Mouse (Mus musculus) heart, adult 2 months (tissue): ENCODE measurements at regions not wholly inside any gene's neighbourhood (a gene's known extent, or its start where the extent isn't known, plus 50 kb on each side); places are given as distances from the start of the nearest gene placed in this dataset.

ENCODE experiments used
- DNase-seq, 2 experiments: peaks; one replicate each; pipeline ENCODE4 v3.0.0; 2021
- H3K27ac ChIP-seq: fragments of 200-600 bp; 2 replicates; pipeline ENCODE4 v1.8.1; 2022
- H3K27me3 ChIP-seq: fragments of 200-500 bp; 2 replicates; pipeline ENCODE4 v1.6.1; 2012; ENCODE audit warnings: mild to moderate bottlenecking, low read length, inconsistent platforms, mixed read lengths; ENCODE audit not compliant: control insufficient read depth, insufficient read depth
- H3K36me3 ChIP-seq: fragments of 200-500 bp; 2 replicates; pipeline ENCODE4 v1.6.1; 2012; ENCODE audit warnings: low read length, inconsistent platforms; ENCODE audit not compliant: control insufficient read depth, insufficient read depth
- H3K4me1 ChIP-seq: fragments of 200-500 bp; 2 replicates; pipeline ENCODE4 v1.6.1; 2011; ENCODE audit warnings: low read length; ENCODE audit not compliant: control insufficient read depth, insufficient read depth
- H3K4me3 ChIP-seq: fragments of 200-600 bp; 2 replicates; pipeline ENCODE4 v1.8.1; 2022
- H3K79me2 ChIP-seq: fragments of 200-500 bp; replicated peaks from 2 replicates; pipeline ENCODE4 v1.6.1; 2012; ENCODE audit warnings: mild to moderate bottlenecking, inconsistent platforms, low read length, moderate library complexity, mixed read lengths; ENCODE audit not compliant: control insufficient read depth, insufficient read depth
- H3K9ac ChIP-seq: fragments of 200-500 bp; 2 replicates; pipeline ENCODE4 v1.6.1; 2012; ENCODE audit warnings: low read depth, mild to moderate bottlenecking, control low read depth, inconsistent platforms, low read length, mixed read lengths
- CTCF ChIP-seq: fragments of 200-600 bp; IDR thresholded peaks from 2 replicates; pipeline ENCODE4 v1.8.1; 2022; ENCODE audit warnings: antibody characterized with exemption, mild to moderate bottlenecking, moderate library complexity
- EP300 ChIP-seq: fragments of 200-500 bp; IDR thresholded peaks from 2 replicates; pipeline ENCODE4 v1.6.1; 2011; ENCODE audit warnings: low read depth, low read length, control low read depth; ENCODE audit not compliant: insufficient read depth
- POLR2A ChIP-seq: fragments of 200-500 bp; IDR thresholded peaks from 2 replicates; pipeline ENCODE4 v1.6.1; 2011; ENCODE audit warnings: mild to moderate bottlenecking, low read depth, low read length, control low read depth; ENCODE audit not compliant: insufficient read depth
- WGBS: fragments of 180-500 bp; shearing (Covaris S2); methylation state at CpG from one replicate; pipeline ENCODE4 v1.1.7; 2018; 5-methylcytosine and 5-hydroxymethylcytosine counted together
- intact Hi-C: fragments of 180-260 bp; cut with DNase I; formaldehyde crosslinking; loops from one replicate; pipeline ENCODE4 v1.15.1; 2025

DNA sequence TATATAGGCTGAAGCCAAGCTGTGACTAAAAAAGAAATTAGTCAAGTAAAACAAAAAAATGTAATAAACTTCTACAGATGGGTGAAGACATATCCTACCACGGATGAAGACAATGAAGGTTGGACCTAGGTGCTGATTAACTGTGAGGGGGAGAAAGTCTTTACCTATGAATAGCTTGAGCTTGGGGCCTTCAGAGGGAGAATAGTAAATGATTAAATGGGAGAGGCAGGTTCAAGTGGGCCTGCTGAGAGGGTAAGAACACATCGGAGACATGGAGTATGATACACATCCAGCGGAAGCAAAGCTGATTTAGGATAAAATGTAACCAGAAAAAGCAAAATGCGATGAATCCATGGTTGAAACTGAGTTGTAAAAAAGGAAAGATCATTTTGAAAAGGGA lies 197.9 kb upstream of the Robo2 start:
- Histone ChIP-seq H3K27ac (no peak overlapping the region), H3K4me3 (no peak overlapping the region), H3K4me1 (no peaks in the 10 kb centered on the region), H3K9ac (no peak overlapping the region), H3K79me2 (no peaks in the 10 kb centered on the region), H3K27me3 (no peaks in the 10 kb centered on the region), H3K36me3 (no peaks in the 10 kb centered on the region)
- intact Hi-C loops, result no loop called here
- 79% methylated on average over 4 of the region's 4 CpGs for WGBS
- no peak for DNase-seq
- TF ChIP-seq CTCF (no peak), EP300 (no peak), POLR2A (no peak)

DNA sequence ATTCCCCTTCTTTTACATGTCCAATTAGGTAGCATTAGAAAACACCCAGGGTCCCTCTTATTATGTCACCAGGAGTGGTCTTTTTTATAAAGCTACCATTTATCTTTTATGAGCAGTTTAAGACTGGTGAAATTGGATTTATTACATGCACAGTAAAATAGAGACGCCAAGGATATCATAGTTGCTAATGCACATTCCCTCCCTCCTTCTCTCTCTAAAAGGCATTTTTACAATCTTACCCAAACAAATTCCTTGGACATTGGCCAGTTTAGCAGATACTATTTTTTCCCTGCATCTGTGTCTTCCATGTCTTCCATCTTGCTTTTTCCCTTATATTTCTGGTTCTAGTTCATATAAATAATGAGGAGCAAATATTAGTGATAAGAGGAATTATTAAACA lies 186.7 kb upstream of the Robo2 start:
- H3K36me3 ChIP-seq, result no peaks in the 10 kb centered on the region
- H3K27ac ChIP-seq, result no peak overlapping the region
- TF ChIP-seq POLR2A (no peak), CTCF (no peak), EP300 (no peak)
- no peak overlapping the region for H3K9ac ChIP-seq
- H3K4me1 ChIP-seq, result no peaks in the 10 kb centered on the region
- H3K79me2 ChIP-seq, result no peaks in the 10 kb centered on the region
- no peak for DNase-seq
- intact Hi-C loops, result no loop called here
- WGBS, result 42% methylated on average over 1 of the region's 1 CpGs
- no peaks in the 10 kb centered on the region for H3K27me3 ChIP-seq
- no peak overlapping the region for H3K4me3 ChIP-seq

DNA sequence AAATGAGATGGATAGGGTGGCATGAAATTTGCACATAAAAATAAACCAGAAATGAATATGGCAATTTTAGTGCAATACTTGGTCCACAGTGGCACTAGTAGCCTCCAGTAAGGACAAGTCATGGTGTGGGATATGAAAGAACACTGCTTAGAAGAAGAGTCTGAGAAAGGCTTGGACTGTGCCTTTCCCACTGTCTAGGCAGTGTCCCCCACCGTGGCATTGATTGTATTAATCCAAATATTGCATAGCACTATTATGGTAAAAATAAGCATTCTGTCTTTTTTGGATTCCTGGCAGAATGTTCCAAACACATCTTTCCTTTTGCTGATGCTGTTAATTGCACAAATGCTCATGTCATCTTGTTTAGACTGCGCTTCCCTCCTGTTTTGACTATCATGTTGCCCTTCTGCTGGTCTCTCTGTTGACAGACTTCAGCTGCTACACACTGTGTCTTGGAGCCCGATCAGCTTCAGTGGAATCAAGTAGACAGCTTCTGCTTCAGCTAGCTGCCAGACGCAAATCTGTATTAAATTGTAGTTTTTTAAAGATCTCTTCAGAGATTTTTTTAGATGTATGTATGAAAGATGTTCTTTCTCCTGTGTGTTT lies 186.2 kb upstream of the Robo2 start:
- Histone ChIP-seq H3K4me1 (no peaks in the 10 kb centered on the region), H3K79me2 (no peaks in the 10 kb centered on the region), H3K27me3 (no peaks in the 10 kb centered on the region), H3K36me3 (no peaks in the 10 kb centered on the region), H3K4me3 (no peak overlapping the region), H3K27ac (no peak overlapping the region), H3K9ac (no peak overlapping the region)
- DNase-seq, result no peak
- no peak for TF ChIP-seq POLR2A
- no peak for TF ChIP-seq EP300
- intact Hi-C loops, result no loop called here
- 67% methylated on average over 4 of the region's 4 CpGs for WGBS

DNA sequence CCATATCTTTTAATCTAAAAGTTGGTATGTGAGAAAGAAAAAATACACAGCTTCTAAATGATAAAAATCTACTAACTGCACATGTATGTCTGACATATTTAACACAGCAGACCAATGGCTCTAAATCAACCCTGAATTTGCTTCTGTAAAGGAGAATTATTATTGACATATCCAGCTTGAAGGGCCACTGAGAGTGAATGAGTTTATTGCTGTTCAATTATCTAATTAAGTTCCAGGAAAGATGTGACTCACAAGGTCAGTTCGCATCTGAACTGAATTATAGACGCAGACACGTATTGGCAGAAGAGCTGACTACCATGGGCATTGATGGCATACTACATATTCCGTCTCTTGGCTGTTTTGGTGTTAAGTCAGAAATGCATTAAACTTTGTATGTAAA lies 180.3 kb upstream of the Robo2 start:
- Histone ChIP-seq H3K9ac (no peak overlapping the region), H3K27ac (no peak overlapping the region), H3K27me3 (no peaks in the 10 kb centered on the region), H3K4me3 (no peak overlapping the region), H3K79me2 (no peaks in the 10 kb centered on the region), H3K36me3 (no peaks in the 10 kb centered on the region), H3K4me1 (no peaks in the 10 kb centered on the region)
- no peak for DNase-seq
- WGBS, result 85% methylated on average over 4 of the region's 4 CpGs
- no peak for TF ChIP-seq POLR2A
- TF ChIP-seq EP300, result no peak
- TF ChIP-seq CTCF, result no peak
- intact Hi-C loops, result no loop called here

DNA sequence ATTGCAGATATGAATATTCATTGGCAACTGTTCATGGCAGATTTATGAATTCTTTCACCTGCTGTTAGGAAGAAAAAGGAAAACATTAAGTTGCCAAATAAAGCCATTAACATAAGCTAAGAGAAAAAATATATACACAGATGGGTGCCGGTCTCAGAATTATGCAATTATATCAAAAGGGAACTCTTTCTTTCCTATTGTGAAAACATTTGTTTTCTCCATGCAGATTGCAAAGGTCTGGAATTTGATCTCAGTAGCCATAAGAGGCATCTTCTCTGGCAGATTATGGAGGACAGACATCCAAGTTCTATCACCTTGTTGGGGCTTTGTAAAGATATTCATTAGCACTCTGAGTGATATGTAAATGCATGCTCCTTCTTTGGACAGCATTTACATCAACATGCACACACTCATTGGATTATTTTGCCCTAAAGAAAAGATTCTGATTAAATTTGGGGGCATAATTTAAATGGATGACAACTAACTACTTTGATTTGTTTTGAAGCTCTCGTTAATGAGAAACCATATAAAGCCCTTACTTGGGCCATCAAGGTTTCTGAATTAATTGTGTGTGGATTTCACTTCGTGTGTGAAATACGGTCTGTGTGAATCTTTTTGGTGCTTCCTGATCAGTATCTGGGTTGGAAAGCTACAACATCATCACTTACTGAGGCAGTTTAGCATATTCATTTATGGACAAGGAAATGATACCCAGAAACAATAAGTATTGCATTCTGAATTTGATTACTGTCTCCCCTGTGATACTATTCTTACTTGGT lies 171.2 kb upstream of the Robo2 start:
- no peaks in the 10 kb centered on the region for H3K79me2 ChIP-seq
- no peak overlapping the region for H3K9ac ChIP-seq
- H3K27me3 ChIP-seq, result no peaks in the 10 kb centered on the region
- no peaks in the 10 kb centered on the region for H3K4me1 ChIP-seq
- intact Hi-C loops, result no loop called here
- no peak overlapping the region for H3K27ac ChIP-seq
- 80% methylated on average over 4 of the region's 4 CpGs for WGBS
- no peak overlapping the region for H3K4me3 ChIP-seq
- TF ChIP-seq EP300 (no peak), CTCF (no peak), POLR2A (no peak)
- H3K36me3 ChIP-seq, result no peaks in the 10 kb centered on the region
- DNase-seq, result no peak

DNA sequence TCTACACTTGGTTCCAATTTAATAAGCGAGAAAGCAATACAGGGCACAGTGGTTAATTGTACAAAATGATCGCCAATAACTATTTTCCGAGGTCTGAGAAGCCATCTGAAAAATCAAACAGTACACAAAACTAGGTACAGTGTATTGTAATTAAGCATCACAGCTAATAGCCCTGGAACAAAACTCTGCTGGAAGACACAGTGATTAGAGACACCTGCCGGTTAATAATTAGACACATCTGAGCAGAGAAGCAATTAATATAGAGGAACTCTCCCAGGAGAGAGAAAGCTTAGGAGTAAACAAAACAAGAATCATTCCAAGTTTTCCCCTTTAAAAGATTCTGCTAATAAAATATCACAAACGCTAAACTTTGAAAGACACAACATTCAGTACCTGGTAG lies 136.7 kb upstream of the Robo2 start:
- TF ChIP-seq POLR2A (no peak), EP300 (no peak), CTCF (no peak)
- DNase-seq, result no peak
- no peaks in the 10 kb centered on the region for H3K27me3 ChIP-seq
- no peak overlapping the region for H3K9ac ChIP-seq
- no peaks in the 10 kb centered on the region for H3K36me3 ChIP-seq
- WGBS, result 88% methylated on average over 5 of the region's 5 CpGs
- no peak overlapping the region for H3K27ac ChIP-seq
- no peak overlapping the region for H3K4me3 ChIP-seq
- intact Hi-C loops, result no loop called here
- H3K4me1 ChIP-seq, result no peaks in the 10 kb centered on the region
- H3K79me2 ChIP-seq, result no peaks in the 10 kb centered on the region
